Mouse (Mus musculus) liver, embryonic 13.5 days (tissue): Measurements from ENCODE around the gene Slc25a26. TPM values are rescaled to one million over a fixed set of nuclear protein-coding genes. Genes with fewer than 3 reads are reported as not detected.

Source experiments
- microRNA-seq: library from miRNA; unstranded; fragments of <30 nt; microRNA quantifications from one replicate; pipeline ENCODE4, GENCODE M21; 2016
- polyA plus RNA-seq: library from polyadenylated mRNA; unstranded; fragments of >200 nt; fragmentation: Nextera tagmentation; extraction: Ambion mirVana; gene quantifications from 2 replicates; pipeline ENCODE4 v1.2.1, GENCODE M21; 2015

Slc25a26 gene
- polyA plus RNA-seq, 1 experiment from 2014 or later: 3.5 TPM

Small RNA genes lying within 50 kb of the gene (microRNA-seq; reads per million reads assigned to microRNA genes)
- gene Mir7041: not detected

Other genes starting within 250 kb of the Slc25a26 start
- gene Magi1, start 216.4 kb upstream of the Slc25a26 start, polyA plus RNA-seq: 1.2 and 1.3 TPM in 2 replicates
- gene Lrig1, start 199.8 kb downstream of the Slc25a26 start, polyA plus RNA-seq: 1.5 and 1.6 TPM in 2 replicates